Mouse (Mus musculus) liver, adult 2 months (tissue): ENCODE results near the gene Xpot. TPM values are rescaled to one million over a fixed set of nuclear protein-coding genes. Genes with fewer than 3 reads are reported as not detected.

Source experiments
- DNase-seq: peaks from one replicate; pipeline ENCODE4 v3.0.0-alpha.2; 2011; ENCODE audit warnings: low read depth, low spot score; ENCODE audit errors: extremely low read depth
- H3K27ac ChIP-seq: fragments of 200-500 bp; replicated peaks from 2 replicates; pipeline ENCODE4 v1.5.1; 2012; ENCODE audit warnings: low read depth, mild to moderate bottlenecking, control low read depth, inconsistent platforms, low read length; ENCODE audit not compliant: insufficient read depth
- H3K27me3 ChIP-seq: fragments of 200-500 bp; 2 replicates; pipeline ENCODE4 v1.6.1; 2012; ENCODE audit warnings: mild to moderate bottlenecking, moderate library complexity, low read length, inconsistent platforms; ENCODE audit not compliant: control insufficient read depth, insufficient read depth
- H3K36me3 ChIP-seq: fragments of 200-500 bp; 2 replicates; pipeline ENCODE4 v1.6.1; 2012; ENCODE audit warnings: low read length, inconsistent platforms; ENCODE audit not compliant: control insufficient read depth, insufficient read depth
- H3K4me1 ChIP-seq: fragments of 200-500 bp; 2 replicates; pipeline ENCODE4 v1.6.1; 2011; ENCODE audit warnings: low read length; ENCODE audit not compliant: control insufficient read depth, insufficient read depth
- H3K4me3 ChIP-seq: fragments of 200-500 bp; 2 replicates; pipeline ENCODE4 v1.5.1; 2011; ENCODE audit warnings: low read depth, mild to moderate bottlenecking, control low read depth, low read length, moderate library complexity; ENCODE audit not compliant: insufficient read depth
- H3K79me2 ChIP-seq: fragments of 200-500 bp; 2 replicates; pipeline ENCODE4 v1.6.1; 2012; ENCODE audit warnings: inconsistent platforms, mild to moderate bottlenecking, low read length, moderate library complexity; ENCODE audit not compliant: control insufficient read depth, insufficient read depth
- H3K9ac ChIP-seq: fragments of 200-500 bp; 2 replicates; pipeline ENCODE4 v1.6.1; 2012; ENCODE audit warnings: low read depth, mild to moderate bottlenecking, control low read depth, inconsistent platforms, low read length
- CTCF ChIP-seq: fragments of 200-500 bp; IDR thresholded peaks from 2 replicates; pipeline ENCODE4 v1.5.1; 2011; ENCODE audit warnings: low read depth, low read length, control low read depth
- POLR2A ChIP-seq: fragments of 200-500 bp; IDR thresholded peaks from 2 replicates; pipeline ENCODE4 v1.6.1; 2011; ENCODE audit warnings: low read length, control low read depth; ENCODE audit not compliant: insufficient read depth; ENCODE audit errors: extremely low read depth
- WGBS: fragments of 180-500 bp; shearing (Covaris S2); methylation state at CpG from one replicate; pipeline ENCODE4 v1.1.7; 2018; 5-methylcytosine and 5-hydroxymethylcytosine counted together
- polyA plus RNA-seq: library from polyadenylated mRNA; depleted of rRNA; stranded (reverse); fragments of >200 nt; gene quantifications from 2 replicates; pipeline ENCODE4 v1.2.3, GENCODE M21; 2012
- total RNA-seq: library from RNA; depleted of rRNA; stranded (reverse); fragments of >200 nt; gene quantifications from 2 replicates; pipeline ENCODE4 v1.2.3, GENCODE M21; 2014

Gene Xpot
- total and polyA plus RNA-seq, 2 experiments = 55.5 to 71.7 TPM

DNA sequence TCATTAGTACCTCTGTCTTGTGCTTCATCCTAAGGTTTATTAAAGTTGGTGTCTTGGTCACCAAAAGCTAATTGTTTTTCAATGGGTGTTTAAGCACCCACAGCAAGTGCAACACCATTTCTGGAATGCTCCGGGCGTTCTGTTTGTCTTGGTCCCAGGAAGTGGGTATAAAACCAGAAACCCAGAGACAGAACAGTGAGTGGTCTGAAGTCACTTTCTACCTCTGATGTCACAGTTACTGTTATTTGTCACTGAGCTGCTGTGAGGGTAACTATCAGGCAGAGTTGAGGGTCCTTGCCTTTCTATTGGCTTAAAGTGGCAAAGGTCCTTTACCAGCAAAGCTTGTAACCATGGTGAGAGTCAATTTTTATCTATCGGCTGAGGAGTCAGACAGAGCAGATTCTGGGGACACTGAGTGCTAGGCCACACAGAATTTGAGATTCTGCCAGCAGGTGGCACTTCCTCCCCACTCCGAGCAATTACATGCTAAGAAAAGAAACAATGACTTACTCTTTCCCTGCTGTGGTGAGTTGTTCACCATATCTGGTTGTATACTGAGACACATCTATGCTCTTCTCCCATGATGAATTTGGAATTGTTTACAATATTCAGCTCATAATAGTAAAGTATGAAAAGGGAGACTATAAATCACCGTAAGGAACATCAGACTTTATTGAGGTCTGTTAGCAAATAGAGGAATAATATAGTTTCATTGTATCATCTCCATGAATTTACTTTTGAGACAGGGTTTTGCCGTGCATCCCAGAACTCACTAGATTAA is 14.2 kb upstream of the Xpot start:
- H3K4me1 ChIP-seq = peaks cover 10% of the 10 kb centered on the region; the same call in 1 of the 2 replicates
- no peak overlapping the region for H3K27ac ChIP-seq
- H3K36me3 ChIP-seq = no peaks in the 10 kb centered on the region
- H3K9ac ChIP-seq = no peak overlapping the region
- no peaks in the 10 kb centered on the region for H3K79me2 ChIP-seq
- peaks cover 13% of the 10 kb centered on the region for H3K27me3 ChIP-seq
- TF ChIP-seq CTCF (peak; percentile 29; the same call in 1 of the 2 replicates), POLR2A (no peak)
- 70% methylated on average over 6 of the region's 6 CpGs for WGBS
- H3K4me3 ChIP-seq = no peak overlapping the region
- DNase-seq = no peak

DNA sequence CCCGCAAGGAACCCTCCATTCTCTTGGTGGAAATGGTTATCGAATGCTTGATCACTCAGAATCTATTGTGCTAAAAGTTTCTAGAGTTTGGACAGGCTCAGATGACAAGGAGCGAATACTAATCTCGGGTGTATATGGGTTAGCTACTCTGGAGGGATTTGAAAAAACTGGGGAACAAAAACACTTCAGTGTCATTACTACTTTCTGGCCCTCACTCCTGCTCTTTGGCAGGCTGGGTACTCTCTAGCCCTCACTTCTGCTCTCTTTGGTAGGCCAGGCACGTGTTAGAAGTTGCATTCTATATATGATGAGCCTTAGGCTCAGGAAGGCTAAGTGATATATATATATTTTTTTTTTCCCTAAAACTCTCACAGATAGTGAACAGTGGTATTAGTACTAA is 13.4 kb upstream of the Xpot start:
- no peak for DNase-seq
- 96% methylated on average over 5 of the region's 5 CpGs for WGBS
- Histone ChIP-seq H3K9ac (no peak overlapping the region), H3K4me3 (no peak overlapping the region), H3K36me3 (no peaks in the 10 kb centered on the region), H3K27me3 (peaks cover 13% of the 10 kb centered on the region), H3K4me1 (peaks cover 10% of the 10 kb centered on the region; the same call in 1 of the 2 replicates), H3K27ac (no peak overlapping the region), H3K79me2 (no peaks in the 10 kb centered on the region)
- TF ChIP-seq CTCF (no peak), POLR2A (no peak)

DNA sequence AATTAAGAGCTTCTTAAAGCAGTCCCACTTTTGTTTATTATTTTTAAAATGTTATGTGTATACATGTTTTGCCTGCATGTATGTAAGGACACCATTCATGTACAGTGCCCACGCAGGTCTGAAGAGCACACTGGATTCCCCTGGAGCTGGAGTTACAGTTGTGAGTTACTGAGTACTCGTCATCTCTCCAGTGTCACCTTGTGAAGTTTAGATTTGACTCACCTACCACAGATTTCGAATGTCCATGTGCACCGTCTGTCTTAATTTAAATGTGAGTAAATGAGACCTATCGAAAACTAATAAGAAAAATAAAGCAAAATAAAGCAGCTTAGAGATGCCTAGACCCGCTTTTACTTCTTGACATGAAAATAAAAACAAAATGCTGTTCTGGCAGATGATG is 10.1 kb upstream of the Xpot start:
- Histone ChIP-seq H3K36me3 (no peaks in the 10 kb centered on the region), H3K79me2 (no peaks in the 10 kb centered on the region), H3K4me3 (no peak overlapping the region), H3K9ac (no peak overlapping the region), H3K27me3 (peaks cover 4% of the 10 kb centered on the region; the same call in 1 of the 2 replicates), H3K4me1 (peaks cover 3% of the 10 kb centered on the region; the same call in 1 of the 2 replicates), H3K27ac (no peak overlapping the region)
- 88% methylated on average over 6 of the region's 6 CpGs for WGBS
- no peak for DNase-seq
- TF ChIP-seq POLR2A = no peak
- no peak for TF ChIP-seq CTCF

DNA sequence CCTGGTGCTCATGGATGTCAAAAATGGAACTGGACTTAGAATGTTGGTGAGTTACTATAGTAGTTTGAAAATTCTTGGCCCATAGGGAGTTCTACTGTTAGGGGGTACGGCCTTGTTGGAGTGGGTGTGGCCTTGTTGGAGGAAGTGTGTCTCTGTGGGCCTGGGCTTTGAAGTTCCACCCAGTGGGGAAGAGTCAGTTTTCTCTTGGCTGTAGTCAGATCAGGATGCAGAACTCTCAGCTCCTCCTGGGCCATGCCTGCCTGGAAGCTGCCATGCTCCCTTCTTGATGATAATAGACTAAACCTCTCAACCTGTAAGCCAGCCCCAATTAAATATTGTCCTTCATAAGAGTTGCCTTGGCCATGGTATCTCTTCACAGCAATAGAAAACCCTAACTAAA is 8.0 kb upstream of the Xpot start:
- no peaks in the 10 kb centered on the region for H3K27me3 ChIP-seq
- no peak overlapping the region for H3K4me3 ChIP-seq
- TF ChIP-seq POLR2A (no peak), CTCF (no peak)
- no peak overlapping the region for H3K9ac ChIP-seq
- 79% methylated on average over 1 of the region's 1 CpGs for WGBS
- H3K36me3 ChIP-seq = no peaks in the 10 kb centered on the region
- no peaks in the 10 kb centered on the region for H3K4me1 ChIP-seq
- no peak overlapping the region for H3K27ac ChIP-seq
- no peak for DNase-seq
- no peaks in the 10 kb centered on the region for H3K79me2 ChIP-seq

DNA sequence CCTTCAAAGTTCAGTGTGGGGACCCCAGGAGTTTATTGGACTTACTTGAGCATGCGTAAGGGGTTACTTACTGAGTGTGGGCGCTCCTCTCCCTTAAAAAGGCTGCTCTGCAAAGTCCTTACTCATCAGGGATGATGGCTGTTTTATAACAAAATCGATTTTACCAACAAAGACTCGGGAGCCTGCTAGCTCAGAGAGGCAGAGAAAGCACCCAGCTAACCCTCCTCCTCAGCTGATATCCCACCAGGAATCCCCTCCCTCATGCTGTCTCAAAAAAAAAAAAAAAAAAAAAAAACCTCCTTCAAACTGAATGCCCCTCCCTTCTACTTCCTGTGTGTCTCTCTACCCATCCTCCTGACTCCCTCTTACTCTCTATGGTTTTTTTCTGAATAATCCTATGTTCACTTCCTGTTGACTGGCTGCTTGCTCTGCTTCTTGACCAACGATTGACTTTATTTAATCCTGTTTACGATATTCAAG is 2.5 kb upstream of the Xpot start:
- H3K27me3 ChIP-seq = no peaks in the 10 kb centered on the region
- H3K9ac ChIP-seq = no peak overlapping the region
- H3K79me2 ChIP-seq = peaks cover 8% of the 10 kb centered on the region; the same call in 1 of the 2 replicates
- 88% methylated on average over 6 of the region's 6 CpGs for WGBS
- no peak for DNase-seq
- no peak overlapping the region for H3K27ac ChIP-seq
- H3K4me3 ChIP-seq = no peak overlapping the region
- H3K36me3 ChIP-seq = no peaks in the 10 kb centered on the region
- peaks cover 12% of the 10 kb centered on the region for H3K4me1 ChIP-seq
- TF ChIP-seq CTCF (no peak), POLR2A (no peak)

DNA sequence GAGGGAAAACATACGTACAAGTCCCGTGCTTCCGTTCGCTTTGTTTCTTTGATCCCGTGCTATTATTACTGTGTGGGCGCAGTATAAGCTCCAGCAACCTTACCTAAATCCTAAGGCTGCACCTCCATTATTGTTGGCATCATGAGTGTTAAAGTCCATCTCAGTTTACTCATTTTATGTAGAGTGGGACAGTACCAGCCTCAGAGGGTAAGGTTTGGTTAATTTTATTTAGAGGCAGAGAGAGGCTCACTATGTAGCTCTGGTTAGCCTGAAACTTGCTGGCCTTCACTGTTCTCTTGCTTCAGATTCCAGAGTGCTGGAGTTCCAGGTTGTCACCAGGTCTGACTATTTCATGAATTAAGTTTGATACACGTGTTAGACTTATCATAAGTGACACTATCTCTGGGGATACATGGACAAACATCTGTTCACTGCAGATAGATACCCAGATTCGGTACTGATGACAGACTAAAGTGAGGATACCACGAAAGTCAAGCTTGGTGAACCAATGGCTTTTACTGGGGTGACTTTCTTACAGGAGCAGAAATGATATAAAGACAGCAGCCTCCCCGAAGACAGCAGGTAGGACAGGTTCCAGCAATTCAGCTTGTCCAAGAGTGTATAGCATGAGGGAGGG is 1.2 kb upstream of the Xpot start:
- TF ChIP-seq POLR2A = no peak
- no peak for TF ChIP-seq CTCF
- Histone ChIP-seq H3K4me1 (peaks cover 19% of the 10 kb centered on the region), H3K4me3 (peak overlapping the region; percentile 43), H3K9ac (no peak overlapping the region), H3K79me2 (peaks cover 9% of the 10 kb centered on the region; the same call in 1 of the 2 replicates), H3K36me3 (no peaks in the 10 kb centered on the region), H3K27ac (peak overlapping the region; percentile 90; the same call in 1 of the 2 replicates), H3K27me3 (no peaks in the 10 kb centered on the region)
- DNase-seq = no peak
- WGBS = 81% methylated on average over 10 of the region's 10 CpGs
